Mouse (Mus musculus): ENCODE results near the gene Hlcs. TPM values are rescaled to one million over a fixed set of nuclear protein-coding genes. Genes with fewer than 3 reads are reported as not detected.

Gene Hlcs
- polyA plus RNA-seq, 1 experiment: 17.5 TPM

DNA sequence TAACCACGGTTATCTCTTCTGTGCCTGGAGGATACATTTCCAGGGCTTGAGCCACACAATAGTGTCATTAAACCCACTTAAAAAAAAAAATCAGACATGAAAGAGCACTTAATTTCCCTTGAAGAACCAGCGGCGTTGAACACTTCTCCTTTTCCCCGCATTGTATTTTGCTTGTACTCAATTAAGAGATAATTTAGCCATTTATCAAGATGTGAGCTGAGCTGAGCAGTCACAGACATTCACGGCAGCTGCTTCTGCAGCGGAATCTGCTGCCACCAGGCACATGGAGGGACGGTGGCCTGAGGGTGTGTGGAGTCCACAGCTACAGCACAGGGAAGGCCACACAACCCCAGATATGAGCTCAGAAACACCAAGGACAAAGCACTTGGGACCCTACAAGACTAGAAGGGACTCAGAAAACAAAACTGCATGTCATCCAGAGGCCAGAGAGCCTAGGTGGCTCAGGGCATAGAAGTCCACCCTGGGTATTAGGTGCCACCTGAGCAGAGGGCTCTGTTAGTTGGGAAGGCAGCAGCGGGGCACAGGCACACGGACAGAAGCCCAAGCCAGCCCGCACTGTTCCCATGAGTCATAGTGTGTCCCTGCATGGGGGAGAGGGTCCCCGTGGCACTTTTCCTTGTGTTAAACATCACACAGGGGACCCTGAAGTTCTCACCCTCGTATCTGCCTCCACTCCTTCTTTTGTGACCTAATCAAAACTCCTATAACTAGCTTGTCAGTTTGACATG, 133.1 kb downstream of the Hlcs start:
- H3K27ac ChIP-seq (ENCODE audit: insufficient read depth, low read length): no peak overlapping the region
- no peak overlapping the region for H3K4me3 ChIP-seq (replicated peaks; ENCODE audit: insufficient read depth, low read depth, low read length)
- TF ChIP-seq CTCF (IDR thresholded peaks at IDR 0.05; ENCODE audit: borderline replicate concordance, insufficient read depth, low read depth, low read length): no peak
- no peak for TF ChIP-seq POLR2A (IDR thresholded peaks at IDR 0.05; ENCODE audit: borderline replicate concordance, insufficient read depth, low read length)
- no peaks in the 10 kb centered on the region for H3K27me3 ChIP-seq (ENCODE audit: control insufficient read depth, insufficient read depth, low read length)
- no peak for DNase-seq
- WGBS: 84% methylated on average over 12 of the region's 12 CpGs
- H3K4me1 ChIP-seq (ENCODE audit: control insufficient read depth, insufficient read depth, low read length): no peaks in the 10 kb centered on the region

GRCm38 (mm10) chr16:94179341-94180121, 133.8 kb downstream of the Hlcs start:
- DNase-seq: no peak
- H3K4me3 ChIP-seq (replicated peaks; ENCODE audit: insufficient read depth, low read depth, low read length): no peak overlapping the region
- WGBS: 78% methylated on average over 25 of the region's 25 CpGs

GRCm38 (mm10) chr16:94178441-94179220, 134.7 kb downstream of the Hlcs start:
- H3K4me3 ChIP-seq (replicated peaks; ENCODE audit: insufficient read depth, low read depth, low read length): no peak overlapping the region
- 76% methylated on average over 16 of the region's 16 CpGs for WGBS
- DNase-seq: no peak
- TF ChIP-seq POLR2A (IDR thresholded peaks at IDR 0.05; ENCODE audit: borderline replicate concordance, insufficient read depth, low read length): no peak
- no peak for TF ChIP-seq CTCF (IDR thresholded peaks at IDR 0.05; ENCODE audit: borderline replicate concordance, insufficient read depth, low read depth, low read length)
- no peak overlapping the region for H3K27ac ChIP-seq (ENCODE audit: insufficient read depth, low read length)
- H3K4me1 ChIP-seq (ENCODE audit: control insufficient read depth, insufficient read depth, low read length): no peaks in the 10 kb centered on the region
- no peaks in the 10 kb centered on the region for H3K27me3 ChIP-seq (ENCODE audit: control insufficient read depth, insufficient read depth, low read length)

More at GRCm38 (mm10) chr16:94179341-94180121, 133.8 kb downstream of the Hlcs start:
- H3K27me3 ChIP-seq (ENCODE audit: control insufficient read depth, insufficient read depth, low read length): no peaks in the 10 kb centered on the region
- no peaks in the 10 kb centered on the region for H3K4me1 ChIP-seq (ENCODE audit: control insufficient read depth, insufficient read depth, low read length)
- no peak overlapping the region for H3K27ac ChIP-seq (ENCODE audit: insufficient read depth, low read length)
- no peak for TF ChIP-seq POLR2A (IDR thresholded peaks at IDR 0.05; ENCODE audit: borderline replicate concordance, insufficient read depth, low read length)
- TF ChIP-seq CTCF (IDR thresholded peaks at IDR 0.05; ENCODE audit: borderline replicate concordance, insufficient read depth, low read depth, low read length): no peak

- DNase-seq: no peak
Observed at GRCm38 (mm10) chr16:94176997-94177857, 136.1 kb downstream of the Hlcs start.

DNA sequence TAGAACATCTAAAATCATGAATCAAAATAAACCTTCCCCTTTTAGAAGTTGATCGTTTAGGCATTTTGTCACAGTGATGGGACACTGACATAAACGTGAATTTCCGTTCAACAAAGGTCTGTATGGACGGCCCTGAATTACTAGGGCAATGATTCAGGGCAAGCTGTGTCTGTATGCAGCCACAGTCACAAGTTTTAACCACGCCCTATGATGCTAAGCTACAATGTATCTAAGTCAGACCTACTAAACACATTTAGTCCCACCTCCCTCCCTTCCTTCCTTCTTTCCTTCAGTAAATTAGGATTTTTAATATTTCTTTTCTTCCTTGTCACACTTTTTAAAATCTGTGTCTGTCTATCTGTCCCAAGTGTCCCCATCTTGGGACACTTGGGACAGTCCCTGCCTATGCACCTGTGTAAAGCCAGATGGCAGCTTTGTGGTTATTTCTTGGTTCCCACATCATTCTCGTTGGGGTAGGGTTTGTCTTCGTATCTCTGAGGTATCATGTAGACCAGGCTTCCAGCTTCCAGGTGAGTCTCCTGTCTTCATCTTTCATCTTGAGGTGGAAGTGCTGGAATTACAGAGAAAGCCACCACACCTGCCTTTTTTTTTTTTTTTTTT, 137.9 kb downstream of the Hlcs start:
- no peak for TF ChIP-seq POLR2A (IDR thresholded peaks at IDR 0.05; ENCODE audit: borderline replicate concordance, insufficient read depth, low read length)
- no peak for TF ChIP-seq CTCF (IDR thresholded peaks at IDR 0.05; ENCODE audit: borderline replicate concordance, insufficient read depth, low read depth, low read length)
- H3K27ac ChIP-seq (ENCODE audit: insufficient read depth, low read length): no peak overlapping the region
- WGBS: 93% methylated on average over 7 of the region's 7 CpGs
- H3K4me3 ChIP-seq (replicated peaks; ENCODE audit: insufficient read depth, low read depth, low read length): no peak overlapping the region
- H3K4me1 ChIP-seq (ENCODE audit: control insufficient read depth, insufficient read depth, low read length): no peaks in the 10 kb centered on the region
- H3K27me3 ChIP-seq (ENCODE audit: control insufficient read depth, insufficient read depth, low read length): no peaks in the 10 kb centered on the region
- DNase-seq: no peak

More at GRCm38 (mm10) chr16:94176997-94177857, 136.1 kb downstream of the Hlcs start:
- H3K4me3 ChIP-seq (replicated peaks; ENCODE audit: insufficient read depth, low read depth, low read length): no peak overlapping the region
- WGBS: 66% methylated on average over 21 of the region's 21 CpGs
- no peaks in the 10 kb centered on the region for H3K27me3 ChIP-seq (ENCODE audit: control insufficient read depth, insufficient read depth, low read length)
- TF ChIP-seq POLR2A (IDR thresholded peaks at IDR 0.05; ENCODE audit: borderline replicate concordance, insufficient read depth, low read length) (no peak), CTCF (IDR thresholded peaks at IDR 0.05; ENCODE audit: borderline replicate concordance, insufficient read depth, low read depth, low read length) (no peak)
- no peak overlapping the region for H3K27ac ChIP-seq (ENCODE audit: insufficient read depth, low read length)
- H3K4me1 ChIP-seq (ENCODE audit: control insufficient read depth, insufficient read depth, low read length): no peaks in the 10 kb centered on the region

DNA sequence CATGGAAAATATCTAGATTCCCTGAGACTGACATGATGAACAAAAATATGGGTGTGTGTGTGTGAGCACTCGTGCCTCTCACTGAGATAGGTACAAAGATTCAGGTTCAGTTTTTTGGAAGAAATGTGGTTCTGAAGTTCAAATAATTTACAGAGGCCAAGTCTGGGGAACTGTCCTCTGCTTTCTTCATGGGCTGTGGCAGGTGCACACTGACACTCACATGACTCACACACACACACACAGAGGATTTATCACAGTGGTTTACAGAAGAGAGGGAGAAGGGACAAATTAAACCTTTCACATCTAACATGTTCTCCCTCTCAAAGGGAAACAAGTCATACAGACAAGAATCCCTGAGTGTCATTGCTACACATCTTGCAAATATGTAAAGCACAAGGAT, 140.0 kb downstream of the Hlcs start:
- H3K4me3 ChIP-seq (replicated peaks; ENCODE audit: insufficient read depth, low read depth, low read length): no peak overlapping the region
- H3K4me1 ChIP-seq (ENCODE audit: control insufficient read depth, insufficient read depth, low read length): no peaks in the 10 kb centered on the region
- H3K27ac ChIP-seq (ENCODE audit: insufficient read depth, low read length): no peak overlapping the region
- no peak for DNase-seq
- 94% methylated on average over 1 of the region's 1 CpGs for WGBS
- H3K27me3 ChIP-seq (ENCODE audit: control insufficient read depth, insufficient read depth, low read length): no peaks in the 10 kb centered on the region
- TF ChIP-seq CTCF (IDR thresholded peaks at IDR 0.05; ENCODE audit: borderline replicate concordance, insufficient read depth, low read depth, low read length) (no peak), POLR2A (IDR thresholded peaks at IDR 0.05; ENCODE audit: borderline replicate concordance, insufficient read depth, low read length) (no peak)

Data from cerebellum, adult 2 months (tissue).